Mouse (Mus musculus) brain, adult 10 weeks (tissue): ENCODE results near the gene 0610030E20Rik. TPM values are rescaled to one million over a fixed set of nuclear protein-coding genes. Genes with fewer than 3 reads are reported as not detected.

ENCODE experiments used
- polyA plus RNA-seq: library from polyadenylated mRNA; stranded (reverse); fragments of 350-450 nt; fragmentation: Illumina TruSeq; extraction: RNeasy Lipid Tissue Mini Kit (QIAGEN cat#74804); gene quantifications from one replicate; pipeline ENCODE4 v1.2.3, GENCODE M21; 2015; ENCODE audit warnings: low read depth, low replicate concordance

0610030E20Rik gene
- 14.6 TPM for polyA plus RNA-seq

DNA sequence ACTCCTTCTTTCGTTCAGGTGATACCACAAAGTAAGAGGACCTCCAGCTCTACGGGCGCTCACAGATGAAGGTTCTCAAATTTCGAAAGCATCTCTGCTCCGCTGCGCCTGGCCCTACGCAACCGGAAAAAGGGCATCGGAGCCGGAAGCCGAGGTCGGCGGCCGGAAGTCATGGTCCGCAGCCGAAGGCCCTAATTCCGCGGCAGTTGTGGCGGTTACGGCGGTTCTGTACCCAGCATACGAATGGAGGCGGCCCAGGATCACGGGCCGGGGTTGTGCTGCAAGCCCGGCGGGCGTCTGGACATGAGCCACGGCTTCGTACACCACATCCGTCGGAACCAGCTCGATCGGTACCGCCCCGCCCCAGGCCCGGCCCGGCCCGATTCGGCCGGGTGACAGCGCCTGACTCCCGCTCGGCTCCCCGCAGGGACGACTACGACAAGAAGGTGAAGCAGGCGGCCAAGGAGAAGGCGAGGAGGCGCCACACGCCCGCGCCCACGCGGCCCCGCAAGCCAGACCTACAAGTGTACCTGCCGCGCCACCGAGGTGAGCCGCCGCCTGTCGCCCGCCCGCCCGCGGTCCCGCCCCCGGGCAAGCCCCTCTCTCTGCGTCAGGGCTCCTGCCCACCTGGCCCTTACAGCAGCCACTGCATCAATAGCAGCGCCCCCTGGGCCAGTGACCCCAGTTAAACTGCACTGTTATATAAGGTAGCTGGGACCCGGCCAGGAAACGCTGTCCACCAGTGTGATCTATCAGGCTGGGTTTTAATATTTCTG lies at the start of gene 0610030E20Rik:
TSS of gene 0610030E20Rik (plus strand) at position 152 of the 776 bp plus-strand sequence.

DNA sequence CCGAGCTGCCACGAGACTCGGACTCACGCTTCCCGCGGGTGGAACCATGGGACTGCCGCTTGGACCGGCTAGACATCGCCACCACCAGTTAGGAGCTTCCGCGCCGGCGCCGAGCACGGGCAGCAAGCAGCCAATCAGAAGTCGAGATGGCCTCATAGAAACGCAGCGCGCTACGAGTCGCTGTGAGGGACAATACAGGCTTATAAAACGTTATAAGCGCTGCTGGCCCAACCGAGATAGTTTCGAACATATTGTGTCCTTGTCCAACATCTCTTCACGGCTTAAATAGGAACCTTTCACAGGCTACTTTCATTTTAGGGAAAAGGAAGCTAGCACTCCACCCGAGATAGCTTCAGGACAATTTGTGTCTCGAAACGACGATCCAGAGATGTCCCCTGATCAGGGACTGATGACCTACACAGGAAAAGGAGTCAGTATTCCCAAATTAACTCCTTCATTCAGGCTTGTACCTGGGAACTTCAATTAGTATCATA lies 2.0 kb upstream of the 0610030E20Rik start, which contains the start of gene Usp39:
TSS of gene Usp39 (minus strand) at position 111 of the 494 bp plus-strand sequence.

DNA sequence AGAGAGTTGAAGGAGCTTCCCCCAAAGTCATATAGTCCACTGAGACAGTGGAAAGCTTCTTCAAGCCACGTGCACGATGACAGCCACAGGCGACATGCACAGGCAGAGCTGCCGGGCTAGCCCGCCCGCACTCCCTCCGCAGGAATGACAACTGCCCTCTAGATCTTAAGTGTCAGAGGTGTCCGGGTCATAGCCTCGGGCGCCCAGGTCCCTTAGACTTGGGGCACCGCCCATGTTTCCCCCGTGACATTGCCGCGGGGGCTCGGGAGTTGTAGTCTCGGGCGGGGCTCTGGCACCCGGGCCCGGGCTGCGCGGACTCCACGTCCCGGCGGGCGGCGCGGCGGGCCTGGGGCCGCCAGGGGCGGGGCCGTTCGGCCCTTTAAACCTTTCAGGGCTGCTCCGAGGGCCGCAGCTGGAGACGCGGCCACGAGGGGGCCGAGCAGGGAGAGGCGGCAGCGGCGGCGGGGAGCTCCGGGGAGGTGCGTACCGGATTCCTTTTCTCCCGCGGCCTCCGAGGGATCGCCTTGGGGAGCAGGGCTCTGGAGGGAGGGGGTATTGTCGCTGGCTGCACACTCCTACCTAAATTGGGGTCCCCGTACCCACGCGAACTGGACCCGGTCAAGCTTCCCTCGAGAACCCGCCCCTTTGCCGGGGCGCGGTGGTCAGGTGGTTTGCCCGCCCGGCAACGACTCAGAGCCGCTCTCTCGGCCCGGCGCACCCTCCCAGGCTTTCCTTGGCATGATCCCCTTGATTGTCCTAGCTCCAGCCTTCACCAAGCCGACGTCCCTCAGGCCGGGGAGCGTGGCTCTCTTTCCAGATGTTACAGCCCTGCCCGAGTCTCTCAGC lies 8.2 kb downstream of the 0610030E20Rik start, which contains the start of gene Tmem150a:
TSS of gene Tmem150a (plus strand) at position 382 of the 846 bp plus-strand sequence.

DNA sequence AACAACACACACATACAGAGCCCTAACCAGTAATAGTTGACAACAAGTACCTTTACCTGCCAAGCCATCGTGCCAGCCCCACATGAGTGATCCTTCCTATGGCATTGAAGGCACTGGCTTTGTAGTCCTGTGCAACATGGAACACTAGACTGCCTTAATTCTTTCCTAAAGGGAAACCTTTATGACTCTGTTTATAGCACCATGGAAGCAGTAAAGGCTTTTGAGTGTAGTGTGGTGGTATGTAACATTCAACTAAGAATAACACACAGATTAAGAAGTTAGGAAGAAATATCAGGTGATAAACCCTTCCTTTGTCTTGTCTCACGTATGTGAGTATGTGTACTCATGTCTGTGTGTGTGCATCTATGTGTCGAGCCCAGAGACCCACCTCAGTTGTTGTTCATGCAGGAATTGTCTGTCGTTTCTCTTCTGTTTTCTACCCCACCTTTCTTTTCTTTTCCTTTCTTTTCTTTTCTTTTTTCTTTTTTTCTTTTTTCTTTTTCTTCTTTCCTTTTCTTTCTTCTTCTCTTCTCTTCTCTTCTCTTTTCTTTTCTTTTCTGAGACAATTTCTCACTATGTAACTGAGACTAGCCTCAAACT lies 19.8 kb downstream of the 0610030E20Rik start, which contains the start of gene Rnf181:
TSS of gene Rnf181 (minus strand) at position 113 of the 600 bp plus-strand sequence.

DNA sequence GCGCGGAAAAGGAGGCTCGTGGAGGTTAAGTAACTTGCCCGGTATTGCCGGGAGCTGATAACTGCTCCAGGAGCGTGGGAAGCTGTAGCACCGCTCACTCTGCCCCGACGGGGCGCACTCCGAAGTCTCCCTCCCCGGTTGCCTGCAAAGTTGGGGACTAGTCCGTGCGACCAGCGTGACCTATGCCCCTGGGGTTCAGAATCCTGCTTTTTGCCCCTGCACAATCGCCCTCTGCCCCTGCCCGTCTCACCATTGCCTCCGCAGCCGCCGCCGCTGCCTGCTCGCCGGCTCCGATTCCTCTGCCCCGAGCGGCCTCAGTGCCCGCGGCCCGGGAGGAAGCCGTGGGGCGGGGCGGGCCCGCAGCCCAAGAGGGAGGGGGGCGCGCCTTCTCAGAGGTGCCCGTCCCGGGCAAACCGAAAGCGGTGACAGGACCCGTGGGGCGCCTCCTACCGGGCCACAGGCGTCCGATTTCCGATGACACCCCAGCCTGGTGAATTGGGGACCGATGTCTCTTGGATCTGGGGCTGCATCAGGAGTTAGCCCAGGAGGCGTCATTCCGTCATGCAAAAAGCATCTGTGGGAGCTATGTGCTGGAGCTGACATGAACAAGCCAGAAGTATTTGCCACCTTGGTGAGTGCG lies 33.1 kb downstream of the 0610030E20Rik start, which contains the start of gene Vamp5:
TSS of gene Vamp5 (minus strand) at position 338 of the 640 bp plus-strand sequence.

DNA sequence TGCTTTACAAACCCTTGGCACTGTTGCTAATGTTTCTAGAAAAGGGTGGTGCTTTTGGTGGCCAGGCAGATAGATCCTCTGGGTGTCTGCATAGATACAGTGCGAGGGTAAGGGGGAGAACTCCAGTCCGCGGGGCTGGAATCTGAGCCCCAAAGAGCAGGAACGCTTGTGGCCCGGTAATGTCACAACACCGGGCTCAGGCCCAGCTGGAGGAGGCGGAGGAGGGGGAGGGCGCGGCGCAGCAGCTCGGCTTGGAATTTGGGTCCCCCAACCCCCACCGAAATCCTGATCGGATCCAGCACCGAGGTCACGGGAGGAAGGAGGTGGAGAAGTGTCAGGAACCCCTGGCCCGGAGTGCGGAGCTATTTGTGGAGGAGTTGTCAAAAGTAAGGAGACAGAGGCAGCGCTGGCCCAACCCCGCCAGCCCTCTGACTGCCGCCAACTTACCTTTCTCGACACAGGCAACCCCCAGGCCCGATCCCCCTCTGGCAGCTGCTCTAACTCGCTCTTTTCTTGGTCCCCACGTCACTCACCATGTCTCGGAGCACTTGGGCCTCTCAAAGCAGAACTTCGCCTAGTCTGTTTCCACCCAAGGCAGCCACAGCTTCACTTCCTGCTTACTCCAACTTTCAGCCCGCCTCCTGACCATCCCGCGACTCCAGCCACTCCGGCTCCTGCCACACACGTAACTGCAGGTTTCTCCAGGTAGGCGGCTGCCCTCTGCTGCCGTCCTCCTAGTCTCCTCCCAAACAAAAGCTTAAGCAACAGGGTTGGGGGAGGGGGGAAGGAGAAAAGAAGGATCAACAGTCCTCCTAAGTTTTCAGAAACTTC lies 43.0 kb downstream of the 0610030E20Rik start, which contains the start of gene Vamp8:
TSS of gene Vamp8 (minus strand) at position 763 of the 831 bp plus-strand sequence.

Other genes starting within 250 kb of the 0610030E20Rik start
- gene St3gal5, start 249.7 kb upstream of the 0610030E20Rik start, polyA plus RNA-seq: 124 TPM
- 1.9 TPM for gene Atoh8, start 111.7 kb upstream of the 0610030E20Rik start, polyA plus RNA-seq
- not detected for gene Sftpb, start 42.7 kb upstream of the 0610030E20Rik start, polyA plus RNA-seq
- gene Usp39, start 2.1 kb upstream of the 0610030E20Rik start, polyA plus RNA-seq: 31.3 TPM
- 11.2 TPM for gene Tmem150a, start 8.1 kb downstream of the 0610030E20Rik start, polyA plus RNA-seq
- gene Rnf181, start 19.6 kb downstream of the 0610030E20Rik start, polyA plus RNA-seq: 108 TPM
- gene Vamp5, start 33.2 kb downstream of the 0610030E20Rik start, polyA plus RNA-seq: 11.3 TPM
- gene Vamp8, start 43.4 kb downstream of the 0610030E20Rik start, polyA plus RNA-seq: 30.4 TPM
- gene Ggcx, start 67.0 kb downstream of the 0610030E20Rik start, polyA plus RNA-seq: 14.7 TPM
- gene Mat2a, start 92.2 kb downstream of the 0610030E20Rik start, polyA plus RNA-seq: 187 TPM
- 1.2 TPM for gene Sh2d6, start 174.4 kb downstream of the 0610030E20Rik start, polyA plus RNA-seq
- 4.8 TPM for gene Capg, start 197.1 kb downstream of the 0610030E20Rik start, polyA plus RNA-seq